Mouse (Mus musculus) myocyte (in vitro differentiated cells): ENCODE data around the gene Dntt. TPM values are rescaled to one million over a fixed set of nuclear protein-coding genes. Genes with fewer than 3 reads are reported as not detected.

ENCODE experiments used
- H3K27me3 ChIP-seq: one replicate; pipeline ENCODE4 v1.6.1; 2011; ENCODE audit not compliant: control insufficient read depth, insufficient read depth, insufficient read length
- H3K36me3 ChIP-seq: one replicate; pipeline ENCODE4 v1.6.1; 2011; ENCODE audit not compliant: control insufficient read depth, insufficient read depth
- H3K4me2 ChIP-seq: one replicate; pipeline ENCODE4 v1.6.1; 2011; ENCODE audit warnings: low read depth, control low read depth
- H3K4me3 ChIP-seq: one replicate; pipeline ENCODE4 v1.5.1; 2011; ENCODE audit warnings: mild to moderate bottlenecking, control low read depth, moderate library complexity
- H3K79me2 ChIP-seq: one replicate; pipeline ENCODE4 v1.6.1; 2011; ENCODE audit not compliant: control insufficient read depth, insufficient read depth
- H3ac ChIP-seq: one replicate; pipeline ENCODE4 v1.6.1; 2011; ENCODE audit not compliant: control insufficient read depth, insufficient read length
- CEBPB ChIP-seq: IDR thresholded peaks from 2 replicates; pipeline ENCODE4 v1.6.1; 2011; ENCODE audit warnings: mild to moderate bottlenecking, moderate library complexity; ENCODE audit not compliant: poor library complexity, insufficient read depth, severe bottlenecking
- E2F4 ChIP-seq: IDR thresholded peaks from one replicate; pipeline ENCODE4 v1.6.1; 2011; ENCODE audit warnings: mild to moderate bottlenecking, control low read depth, moderate library complexity; ENCODE audit not compliant: insufficient read depth
- MAX ChIP-seq: IDR thresholded peaks from one replicate; pipeline ENCODE4 v1.6.1; 2011; ENCODE audit warnings: low read depth, mild to moderate bottlenecking, control low read depth
- MYOD1 ChIP-seq, 3 experiments: IDR thresholded peaks; one replicate each; pipeline ENCODE4 v1.6.1; 2011; ENCODE audit warnings: control low read depth in 2 of 3, low read depth in 2 of 3, mild to moderate bottlenecking in 2 of 3, moderate library complexity in 1 of 3; ENCODE audit not compliant: insufficient read length in 2 of 3, control insufficient read depth in 1 of 3
- MYOG ChIP-seq, 3 experiments: IDR thresholded peaks; one replicate each; pipeline ENCODE4 v1.6.1; 2011; ENCODE audit warnings: control low read depth in 2 of 3, low read depth in 2 of 3, mild to moderate bottlenecking in 2 of 3; ENCODE audit not compliant: insufficient read length in 2 of 3, control insufficient read depth in 1 of 3, insufficient read depth in 1 of 3
- POLR2A ChIP-seq: IDR thresholded peaks from one replicate; pipeline ENCODE4 v1.6.1; 2011; ENCODE audit warnings: low read depth, mild to moderate bottlenecking, control low read depth, moderate library complexity; ENCODE audit not compliant: insufficient read length
- POLR2AphosphoS2 ChIP-seq: IDR thresholded peaks from one replicate; pipeline ENCODE4 v1.6.1; 2011; ENCODE audit warnings: low read depth, control low read depth; ENCODE audit not compliant: insufficient read length
- REST ChIP-seq: IDR thresholded peaks from one replicate; pipeline ENCODE4 v1.6.1; 2011; ENCODE audit warnings: mild to moderate bottlenecking, control low read depth, moderate library complexity; ENCODE audit not compliant: insufficient read depth, insufficient read length
- SRF ChIP-seq: IDR thresholded peaks from one replicate; pipeline ENCODE4 v1.6.1; 2011; ENCODE audit warnings: low read depth; ENCODE audit not compliant: control insufficient read depth, insufficient read length
- TCF12 ChIP-seq: IDR thresholded peaks from one replicate; pipeline ENCODE4 v1.6.1; 2011; ENCODE audit warnings: mild to moderate bottlenecking, control low read depth; ENCODE audit not compliant: poor library complexity, insufficient read depth, severe bottlenecking
- TCF3 ChIP-seq: IDR thresholded peaks from one replicate; pipeline ENCODE4 v1.6.1; 2011; ENCODE audit warnings: low read depth, control low read depth; ENCODE audit not compliant: insufficient read length
- USF1 ChIP-seq: IDR thresholded peaks from one replicate; pipeline ENCODE4 v1.6.1; 2011; ENCODE audit warnings: low read depth, mild to moderate bottlenecking, control low read depth, moderate library complexity
- polyA plus RNA-seq: library from polyadenylated mRNA; unstranded; fragments of >200 nt; fragmentation: generic; extraction: Trizol; gene quantifications from one replicate; pipeline ENCODE4 v1.2.1, GENCODE M21; 2012; ENCODE audit warnings: missing spikeins

The Dntt gene
- polyA plus RNA-seq, 1 experiment = 0.02 TPM

GRCm38 (mm10) chr19:41022244-41022643 is 6.8 kb upstream of the Dntt start:
- Histone ChIP-seq H3ac (no peak overlapping the region), H3K79me2 (no peaks in the 10 kb centered on the region), H3K36me3 (no peaks in the 10 kb centered on the region), H3K4me2 (no peak overlapping the region), H3K4me3 (no peak overlapping the region), H3K27me3 (peaks cover 21% of the 10 kb centered on the region)
- TF ChIP-seq MYOD1 (IDR thresholded peaks at IDR 0.05; ENCODE audit: control insufficient read depth in 1 of 3, insufficient read length in 2 of 3, low read depth in 2 of 3) (peak in 2 of 3 experiments; percentile 54 to 73), TCF12 (peak; percentile 42), POLR2AphosphoS2 (no peak)

- H3K4me2 ChIP-seq = no peak overlapping the region
- H3K4me3 ChIP-seq = no peak overlapping the region
- H3K79me2 ChIP-seq = no peaks in the 10 kb centered on the region
- TF ChIP-seq POLR2AphosphoS2 (no peak), REST (no peak)
- H3ac ChIP-seq = no peak overlapping the region
- H3K27me3 ChIP-seq = no peaks in the 10 kb centered on the region
- no peaks in the 10 kb centered on the region for H3K36me3 ChIP-seq
Observed at GRCm38 (mm10) chr19:41026551-41026950, 2.5 kb upstream of the Dntt start.

DNA sequence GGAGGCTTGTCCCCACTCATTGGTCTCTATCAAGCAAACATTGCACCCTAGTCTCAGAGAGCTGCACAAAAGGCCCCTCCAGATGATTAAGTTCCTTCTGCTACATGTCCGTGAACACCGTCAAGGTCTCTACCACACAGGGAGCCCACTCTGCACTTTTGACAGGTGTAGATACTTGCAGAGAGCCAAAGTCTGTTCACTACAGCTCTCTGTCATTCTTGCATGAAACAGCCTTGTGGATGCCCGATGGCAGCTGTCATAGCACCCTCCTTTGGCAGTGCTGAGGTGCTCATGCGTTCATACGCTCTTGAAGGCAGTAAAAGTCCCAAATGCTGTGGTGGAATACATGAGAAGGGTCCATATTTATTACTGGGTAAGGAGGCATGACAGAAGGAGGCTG is 2.1 kb upstream of the Dntt start:
- no peaks in the 10 kb centered on the region for H3K27me3 ChIP-seq
- H3ac ChIP-seq = no peak overlapping the region
- H3K36me3 ChIP-seq = no peaks in the 10 kb centered on the region
- no peak overlapping the region for H3K4me3 ChIP-seq
- H3K79me2 ChIP-seq = no peaks in the 10 kb centered on the region
- no peak overlapping the region for H3K4me2 ChIP-seq
- no peak for TF ChIP-seq CEBPB
- no peak for TF ChIP-seq MAX
- TF ChIP-seq TCF12 = no peak
- no peak for TF ChIP-seq MYOG (IDR thresholded peaks at IDR 0.05; ENCODE audit: control insufficient read depth in 1 of 3, insufficient read depth in 1 of 3, insufficient read length in 2 of 3, low read depth in 2 of 3)
- TF ChIP-seq MYOD1 (IDR thresholded peaks at IDR 0.05; ENCODE audit: control insufficient read depth in 1 of 3, insufficient read length in 2 of 3, low read depth in 2 of 3) = no peak
- TF ChIP-seq POLR2AphosphoS2 = no peak
- TF ChIP-seq TCF3 = no peak
- no peak for TF ChIP-seq REST
- TF ChIP-seq POLR2A = no peak
- no peak for TF ChIP-seq E2F4
- no peak for TF ChIP-seq USF1

GRCm38 (mm10) chr19:41027601-41028000 is 1.5 kb upstream of the Dntt start:
- Histone ChIP-seq H3K27me3 (no peaks in the 10 kb centered on the region), H3K4me2 (no peak overlapping the region)
- TF ChIP-seq REST (no peak), CEBPB (no peak), E2F4 (no peak), MYOD1 (IDR thresholded peaks at IDR 0.05; ENCODE audit: control insufficient read depth in 1 of 3, insufficient read length in 2 of 3, low read depth in 2 of 3) (no peak), POLR2A (no peak), TCF3 (no peak), POLR2AphosphoS2 (no peak), TCF12 (no peak), USF1 (no peak), MYOG (IDR thresholded peaks at IDR 0.05; ENCODE audit: control insufficient read depth in 1 of 3, insufficient read depth in 1 of 3, insufficient read length in 2 of 3, low read depth in 2 of 3) (no peak), SRF (no peak), MAX (no peak)

DNA sequence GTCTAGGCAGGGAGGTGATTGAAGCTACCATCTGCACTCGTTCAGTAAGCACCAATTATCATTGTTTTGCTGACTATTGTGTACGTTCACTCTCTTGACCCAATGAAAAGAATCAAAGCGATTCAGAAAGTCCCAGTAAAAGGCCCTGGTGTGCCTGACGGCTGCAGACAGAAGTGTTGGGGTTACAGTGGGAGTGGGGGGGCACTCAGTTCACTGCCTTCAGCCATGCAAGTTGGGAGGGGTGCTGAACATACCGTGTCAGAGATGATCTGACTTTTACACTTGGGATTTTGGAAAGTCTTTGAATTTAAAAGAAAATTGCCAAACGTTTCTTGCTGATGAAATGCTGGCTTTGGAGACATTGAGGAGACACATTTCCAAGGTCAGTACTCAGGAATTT is 1.1 kb downstream of the Dntt start:
- no peak overlapping the region for H3ac ChIP-seq
- H3K4me3 ChIP-seq = no peak overlapping the region
- TF ChIP-seq POLR2A (no peak), POLR2AphosphoS2 (no peak), TCF12 (no peak), REST (no peak), USF1 (no peak), TCF3 (no peak), SRF (no peak), MAX (no peak), E2F4 (no peak), CEBPB (no peak), MYOG (IDR thresholded peaks at IDR 0.05; ENCODE audit: control insufficient read depth in 1 of 3, insufficient read depth in 1 of 3, insufficient read length in 2 of 3, low read depth in 2 of 3) (no peak), MYOD1 (IDR thresholded peaks at IDR 0.05; ENCODE audit: control insufficient read depth in 1 of 3, insufficient read length in 2 of 3, low read depth in 2 of 3) (no peak)
- no peak overlapping the region for H3K4me2 ChIP-seq
- peaks cover 6% of the 10 kb centered on the region for H3K27me3 ChIP-seq
- no peaks in the 10 kb centered on the region for H3K79me2 ChIP-seq
- no peaks in the 10 kb centered on the region for H3K36me3 ChIP-seq

More at GRCm38 (mm10) chr19:41027601-41028000, 1.5 kb upstream of the Dntt start:
- H3K36me3 ChIP-seq = no peaks in the 10 kb centered on the region
- no peak overlapping the region for H3K4me3 ChIP-seq
- H3K79me2 ChIP-seq = no peaks in the 10 kb centered on the region
- H3ac ChIP-seq = no peak overlapping the region
